Mouse (Mus musculus) urinary bladder, adult 2 months (tissue): ENCODE measurements at regions not wholly inside any gene's neighbourhood (a gene's known extent, or its start where the extent isn't known, plus 50 kb on each side); places are given as distances from the start of the nearest gene placed in this dataset.

Experiments
- DNase-seq: peaks from one replicate; pipeline ENCODE4 v3.0.0; 2022; ENCODE audit warnings: low spot score

GRCm38 (mm10) chr4:105969628-105970027 is 180.0 kb downstream of the Gm12728 start:
- no peak for DNase-seq

- DNase-seq: no peak
Observed at GRCm38 (mm10) chr4:105970056-105970455, 180.4 kb downstream of the Gm12728 start.

- no peak for DNase-seq
Observed at GRCm38 (mm10) chr4:105972736-105973135, 183.1 kb downstream of the Gm12728 start.

GRCm38 (mm10) chr4:105973769-105974397 is 184.2 kb downstream of the Gm12728 start:
- DNase-seq: no peak

- DNase-seq: no peak
Observed at GRCm38 (mm10) chr4:105974948-105975347, 185.3 kb downstream of the Gm12728 start.

GRCm38 (mm10) chr4:105979048-105979447 is 189.4 kb downstream of the Gm12728 start:
- DNase-seq: no peak

GRCm38 (mm10) chr4:105983018-105983417 is 193.3 kb downstream of the Gm12728 start:
- no peak for DNase-seq

GRCm38 (mm10) chr4:105987963-105988602 is 198.4 kb downstream of the Gm12728 start:
- DNase-seq: no peak

- DNase-seq: no peak
Observed at GRCm38 (mm10) chr4:105992581-105993127, 203.0 kb downstream of the Gm12728 start.

- no peak for DNase-seq
Observed at GRCm38 (mm10) chr4:105994390-105994798, 204.7 kb downstream of the Gm12728 start.

GRCm38 (mm10) chr4:105996060-105996459 is 206.4 kb downstream of the Gm12728 start:
- DNase-seq: no peak

GRCm38 (mm10) chr4:105996893-105997630 is 207.4 kb downstream of the Gm12728 start:
- DNase-seq: no peak

- no peak for DNase-seq
Observed at GRCm38 (mm10) chr4:106002516-106002915, 212.8 kb downstream of the Gm12728 start.

GRCm38 (mm10) chr4:106005936-106006335 is 216.3 kb downstream of the Gm12728 start:
- no peak for DNase-seq

GRCm38 (mm10) chr4:106007334-106008190 is 217.9 kb downstream of the Gm12728 start:
- DNase-seq: no peak

GRCm38 (mm10) chr4:106017065-106017646 is 227.5 kb downstream of the Gm12728 start:
- DNase-seq: no peak

- DNase-seq: no peak
Observed at GRCm38 (mm10) chr4:106018936-106019335, 229.3 kb downstream of the Gm12728 start.

GRCm38 (mm10) chr4:106020338-106020737 is 230.7 kb downstream of the Gm12728 start:
- DNase-seq: no peak

GRCm38 (mm10) chr4:106024591-106024990 is 234.9 kb downstream of the Gm12728 start:
- DNase-seq: no peak

- no peak for DNase-seq
Observed at GRCm38 (mm10) chr4:106025966-106026637, 236.4 kb downstream of the Gm12728 start.

GRCm38 (mm10) chr4:106040376-106040775 is 250.7 kb downstream of the Gm12728 start:
- DNase-seq: no peak
